Mouse (Mus musculus) gastrocnemius, postnatal 4 days (tissue): ENCODE measurements at regions not wholly inside any gene's neighbourhood (a gene's known extent, or its start where the extent isn't known, plus 50 kb on each side); places are given as distances from the start of the nearest gene placed in this dataset.

Experiments used
- DNase-seq, 2 experiments: peaks; one replicate each; pipeline ENCODE4 v3.0.0; 2021 to 2022; ENCODE audit warnings: low spot score in 2 of 2, mixed read lengths in 2 of 2

GRCm38 (mm10) chr11:111563171-111563570 is 497.2 kb downstream of the Kcnj2 start:
- DNase-seq = no peak

- no peak for DNase-seq
These were observed 502.1 kb downstream of the Kcnj2 start for GRCm38 (mm10) chr11:111568041-111568440.

GRCm38 (mm10) chr11:111568876-111569275 is 502.9 kb downstream of the Kcnj2 start:
- no peak for DNase-seq

- no peak for DNase-seq
These were observed 511.9 kb downstream of the Kcnj2 start for GRCm38 (mm10) chr11:111577883-111578282.

- no peak for DNase-seq
These were observed 517.0 kb downstream of the Kcnj2 start for GRCm38 (mm10) chr11:111582980-111583379.

- DNase-seq = no peak
These were observed 517.6 kb downstream of the Kcnj2 start for GRCm38 (mm10) chr11:111583606-111584005.

GRCm38 (mm10) chr11:111599456-111599855 is 533.5 kb downstream of the Kcnj2 start:
- no peak for DNase-seq

- DNase-seq = no peak
These were observed 539.2 kb downstream of the Kcnj2 start for GRCm38 (mm10) chr11:111605146-111605545.

GRCm38 (mm10) chr11:111610522-111611015 is 544.6 kb downstream of the Kcnj2 start:
- DNase-seq = no peak

- DNase-seq = no peak
These were observed 577.6 kb downstream of the Kcnj2 start for GRCm38 (mm10) chr11:111643603-111644002.

- DNase-seq = no peak
These were observed 586.9 kb downstream of the Kcnj2 start for GRCm38 (mm10) chr11:111652882-111653281.

GRCm38 (mm10) chr11:111657778-111658177 is 591.8 kb downstream of the Kcnj2 start:
- no peak for DNase-seq

GRCm38 (mm10) chr11:111658362-111659309 is 592.7 kb downstream of the Kcnj2 start:
- DNase-seq = no peak

GRCm38 (mm10) chr11:111663269-111663668 is 597.3 kb downstream of the Kcnj2 start:
- no peak for DNase-seq

GRCm38 (mm10) chr11:111666336-111666735 is 600.4 kb downstream of the Kcnj2 start:
- no peak for DNase-seq

GRCm38 (mm10) chr11:111671865-111672264 is 605.9 kb downstream of the Kcnj2 start:
- DNase-seq = no peak

GRCm38 (mm10) chr11:111675673-111676072 is 609.7 kb downstream of the Kcnj2 start:
- no peak for DNase-seq

GRCm38 (mm10) chr11:111682341-111682740 is 616.4 kb downstream of the Kcnj2 start:
- DNase-seq = no peak

- DNase-seq = no peak
These were observed 617.9 kb downstream of the Kcnj2 start for GRCm38 (mm10) chr11:111683909-111684308.

GRCm38 (mm10) chr11:111687769-111688168 is 621.8 kb downstream of the Kcnj2 start:
- no peak for DNase-seq

- no peak for DNase-seq
These were observed 622.4 kb downstream of the Kcnj2 start for GRCm38 (mm10) chr11:111688186-111688860.

- no peak for DNase-seq
These were observed 623.9 kb downstream of the Kcnj2 start for GRCm38 (mm10) chr11:111689899-111690298.
